Mouse (Mus musculus): ENCODE measurements around the gene Ccl1.

GRCm38 (mm10) chr11:82340416-82340815 lies 34.9 kb upstream of the Ccl1 start:
- TF ChIP-seq CTCF (conservative IDR thresholded peaks at IDR 0.05; ENCODE audit: low read length) (no peak), POU5F1 (IDR thresholded peaks at IDR 0.05; ENCODE audit: borderline replicate concordance, low read length) (no peak), NANOG (IDR thresholded peaks at IDR 0.05; ENCODE audit: borderline replicate concordance, low read length) (no peak)
